25 mouse cellular contexts compared by ENCODE assay signal in the genomic region with DNA sequence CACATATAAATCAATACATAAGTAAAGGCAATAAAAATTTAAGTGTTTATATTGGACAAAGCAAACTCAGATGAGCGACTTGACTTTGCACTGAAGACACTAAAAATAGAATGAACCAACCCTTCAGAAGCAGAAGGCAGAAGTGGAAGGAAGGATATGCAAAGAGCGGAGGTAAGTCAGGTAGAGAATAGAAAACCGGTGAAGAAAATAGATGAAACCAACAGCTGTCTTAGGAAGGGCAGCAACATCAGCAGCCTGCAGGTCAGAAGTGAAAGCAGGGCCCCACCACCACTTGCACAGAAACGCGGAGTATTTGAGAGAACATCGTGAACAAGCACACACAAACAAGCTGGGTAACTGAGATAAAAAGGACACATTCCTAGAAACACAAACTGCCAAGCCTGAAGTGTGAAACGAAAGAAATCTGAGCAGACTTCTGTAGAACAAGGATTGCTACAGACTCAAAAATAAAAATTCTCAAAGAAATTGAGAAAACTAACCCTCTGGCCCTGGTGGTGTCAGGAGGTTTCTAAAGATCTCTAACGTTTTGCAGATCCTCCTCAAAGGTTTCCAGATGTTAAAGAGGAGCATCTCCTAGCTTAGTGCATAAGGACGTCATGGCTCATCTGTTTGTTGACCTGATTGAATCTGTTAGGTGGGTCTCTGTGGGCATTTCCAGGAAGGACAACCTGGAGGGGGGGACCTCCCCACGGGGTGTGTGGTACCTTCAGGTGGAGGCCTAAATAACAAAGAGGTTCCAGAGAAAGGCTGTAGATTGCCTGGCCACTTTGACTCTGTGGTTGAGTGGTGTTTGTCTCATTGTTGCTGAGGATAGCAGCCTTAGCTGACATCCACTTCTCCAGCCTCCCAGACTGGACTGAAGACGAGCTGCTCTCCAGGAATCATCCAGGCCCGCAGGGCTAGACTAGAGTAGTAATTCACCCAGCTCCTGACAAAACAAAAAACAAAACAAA.
A peak's percentile ranks its signal among the peaks of the same experiment; 100 is the strongest.
DNase-seq lines count a peak whose midpoint lies in the region; ATAC-seq and TF ChIP-seq lines count a peak whose summit lies in the region.
"Had no signal": no experiment of that assay in that cellular context is flagged by ENCODE, and none has a peak within 500 bp of the region (broad histone marks: within the 10 kb centered on the region; RNA-seq: fewer than 3 reads in every experiment).

No protein-coding gene starts in this region.

- peak overlapping the region; percentile 35 for H3K9ac ChIP-seq in CH12.LX (ENCODE audit: insufficient read depth, low read depth)
- H3K9ac ChIP-seq: forebrain, embryonic 13.5 days; hindbrain, embryonic 12.5 days; liver, embryonic 15.5 days; stomach, embryonic 15.5 days had no signal

- H3K4me3 ChIP-seq in CH12.LX (replicated peaks in 1 of 3; ENCODE audit: low read depth in 2 of 3, low read length in 2 of 3, poor library complexity in 1 of 3): no peak overlapping the region
- H3K4me3 ChIP-seq: forebrain, embryonic 13.5 days; heart, embryonic 10.5 days; hindbrain, embryonic 12.5 days; liver, embryonic 15.5 days; stomach, embryonic 15.5 days had no signal

- in situ Hi-C loops in CH12.LX (cut with MboI; ENCODE audit: low pct_ligation_motif_present, low pct_unique_long_range_greater_than_20kb, low sequenced_read_pairs): no loop called here

- peaks cover 50 to 92% of the 10 kb centered on the region in 2 experiments for H3K4me1 ChIP-seq in CH12.LX (ENCODE audit: control insufficient read depth in 1 of 2, insufficient read depth in 2 of 2)
- H3K4me1 ChIP-seq: hindbrain, embryonic 12.5 days; liver, embryonic 15.5 days; stomach, embryonic 15.5 days had no signal

- H3K9me3 ChIP-seq in CH12.LX (replicated peaks; ENCODE audit: low read length): no peaks in the 10 kb centered on the region
- H3K9me3 ChIP-seq: forebrain, embryonic 13.5 days; heart, embryonic 10.5 days; hindbrain, embryonic 12.5 days; liver, embryonic 15.5 days; stomach, embryonic 15.5 days had no signal

- ATAC-seq in neutrophil, adult 5-6 weeks (ENCODE audit: extremely low read depth, insufficient number of reproducible peaks, low FRiP score, poor library complexity, severe bottlenecking): peak; percentile 13; the same call in 1 of the 2 replicates
- ATAC-seq: forebrain, embryonic 13.5 days; intestine, postnatal 0 days had no signal

- H3K27ac ChIP-seq in CH12.LX (ENCODE audit: insufficient read depth, low read depth): peak overlapping the region; percentile 87
- H3K27ac ChIP-seq: forebrain, embryonic 13.5 days; heart, embryonic 10.5 days; hindbrain, embryonic 12.5 days; liver, embryonic 15.5 days; stomach, embryonic 15.5 days had no signal

- no peaks in the 10 kb centered on the region for H3K79me2 ChIP-seq in CH12.LX (replicated peaks; ENCODE audit: control insufficient read depth, extremely low read depth, insufficient read depth, poor library complexity, severe bottlenecking)

- no peak for TF ChIP-seq CTCF in CH12.LX (conservative IDR thresholded peaks at IDR 0.05 in 1 of 2, IDR thresholded peaks at IDR 0.05 in 1 of 2; ENCODE audit: low read depth in 2 of 2, low read length in 2 of 2)

- H3K27me3 ChIP-seq in CH12.LX (replicated peaks): no peaks in the 10 kb centered on the region
- H3K27me3 ChIP-seq: forebrain, embryonic 13.5 days; hindbrain, embryonic 12.5 days; liver, embryonic 15.5 days; stomach, embryonic 15.5 days had no signal

- peak overlapping the region; percentile 92 for H3K4me2 ChIP-seq in CH12.LX (ENCODE audit: insufficient read depth, low read depth, poor library complexity, severe bottlenecking)
- H3K4me2 ChIP-seq: forebrain, embryonic 13.5 days; hindbrain, embryonic 12.5 days; liver, embryonic 15.5 days; midbrain, embryonic 11.5 days; stomach, embryonic 15.5 days had no signal

- TF ChIP-seq EP300 in CH12.LX (IDR thresholded peaks at IDR 0.05; ENCODE audit: low read length): peak; percentile 95

- intact Hi-C loops in left cerebral cortex, postnatal 14 days (cut with DNase I): no loop called here

- peak; percentile 10 for DNase-seq in lung, postnatal 36 days
- no peak for DNase-seq in lung, postnatal 10 days
- peak; percentile 71 for DNase-seq in A20 (ENCODE audit: low read depth, low spot score)
- peak; percentile 82 for DNase-seq in CH12.LX (ENCODE audit: extremely low read depth)
- DNase-seq in layer of hippocampus, postnatal 36 days: no peak
- no peak for DNase-seq in left cerebral cortex, postnatal 14 days (ENCODE audit: low spot score in 2 of 2)
- DNase-seq: adrenal gland, adult 8-10 months; cerebellum, adult 11 months; cerebellum, adult 9-10 months; cerebellum, postnatal 36 days; gastrocnemius, postnatal 10 days; heart, postnatal 36 days; kidney, adult 9 months; kidney, postnatal 10 days; liver; retina, postnatal 1 day; right cerebral cortex, postnatal 14 days had no signal

- no peak; the same call in 1 of the 2 replicates for TF ChIP-seq POLR2A in CH12.LX (IDR thresholded peaks at IDR 0.05; ENCODE audit: low read depth, low read length)

- no peaks in the 10 kb centered on the region for H3K36me3 ChIP-seq in CH12.LX (replicated peaks in 1 of 2; ENCODE audit: control insufficient read depth in 1 of 2, insufficient read depth in 1 of 2, low read length in 1 of 2)
- H3K36me3 ChIP-seq: heart, embryonic 10.5 days; hindbrain, embryonic 12.5 days; liver, embryonic 15.5 days; stomach, embryonic 15.5 days had no signal

- peak; percentile 23 for TF ChIP-seq RAD21 in CH12.LX (IDR thresholded peaks at IDR 0.05; ENCODE audit: low read depth, low read length)

- dilution Hi-C loops in CH12.LX (cut with MboI; ENCODE audit: extremely low pct_ligation_motif_present, extremely low pct_unique_long_range_greater_than_20kb, low sequenced_read_pairs): no loop called here

TF ChIP-seq in CH12.LX, 34 proteins besides CTCF, POLR2A, EP300 and RAD21:
- TF ChIP-seq PAX5 (IDR thresholded peaks at IDR 0.05; ENCODE audit: low read length): no peak
- TF ChIP-seq MEF2A (IDR thresholded peaks at IDR 0.05; ENCODE audit: borderline replicate concordance, low read depth, low read length): peak; percentile 98
- TF ChIP-seq E2F4 (IDR thresholded peaks at IDR 0.05; ENCODE audit: insufficient replicate concordance, low read depth, low read length): no peak
- no peak for TF ChIP-seq ZKSCAN1 (IDR thresholded peaks at IDR 0.05; ENCODE audit: borderline replicate concordance, low read depth, low read length)
- TF ChIP-seq JUN (IDR thresholded peaks at IDR 0.05; ENCODE audit: insufficient read depth, low read depth, low read length): peak; percentile 8; the same call in 1 of the 2 replicates
- no peak for TF ChIP-seq UBTF (IDR thresholded peaks at IDR 0.05; ENCODE audit: low read depth, low read length)
- no peak for TF ChIP-seq USF1 (IDR thresholded peaks at IDR 0.05; ENCODE audit: low read depth, low read length)
- peak; percentile 73 for TF ChIP-seq RCOR1 (conservative IDR thresholded peaks at IDR 0.05; ENCODE audit: low read depth, low read length)
- peak; percentile 60; the same call in 1 of the 2 replicates for TF ChIP-seq MAX (IDR thresholded peaks at IDR 0.05; ENCODE audit: low read length)
- TF ChIP-seq ZC3H11A (IDR thresholded peaks at IDR 0.05; ENCODE audit: low read depth, low read length): no peak
- peak; percentile 91 for TF ChIP-seq BHLHE40 (IDR thresholded peaks at IDR 0.05; ENCODE audit: low read depth, low read length)
- TF ChIP-seq MAFK (IDR thresholded peaks at IDR 0.05; ENCODE audit: insufficient replicate concordance, low read length): peak; percentile 85
- TF ChIP-seq ETS1 (conservative IDR thresholded peaks at IDR 0.05; ENCODE audit: low read depth, low read length): peak; percentile 92
- TF ChIP-seq SMC3 (IDR thresholded peaks at IDR 0.05; ENCODE audit: low read depth, low read length): peak; percentile 29
- TF ChIP-seq ZNF384 (IDR thresholded peaks at IDR 0.05; ENCODE audit: low read depth, low read length): 0 out of 2 replicates have a peak, but pooled peaks have one; percentile 25
- peak; percentile 31 for TF ChIP-seq HCFC1 (IDR thresholded peaks at IDR 0.05; ENCODE audit: low read depth, low read length)
- no peak for TF ChIP-seq POLR2AphosphoS2 (IDR thresholded peaks at IDR 0.05; ENCODE audit: low read depth, low read length)
- TF ChIP-seq IRF4 (IDR thresholded peaks at IDR 0.05; ENCODE audit: low read depth, low read length): peak; percentile 93
- no peak for TF ChIP-seq GABPA (IDR thresholded peaks at IDR 0.05; ENCODE audit: insufficient replicate concordance, low read depth, low read length)
- no peak for TF ChIP-seq KAT2A (IDR thresholded peaks at IDR 0.05; ENCODE audit: insufficient replicate concordance, low read length)
- TF ChIP-seq MAZ (IDR thresholded peaks at IDR 0.05; ENCODE audit: low read depth, low read length): peak; percentile 44; the same call in 1 of the 2 replicates
- no peak for TF ChIP-seq NRF1 (IDR thresholded peaks at IDR 0.05; ENCODE audit: low read depth, low read length)
- 0 out of 2 replicates have a peak, but pooled peaks have one; percentile 41 for TF ChIP-seq ZMIZ1 (IDR thresholded peaks at IDR 0.05; ENCODE audit: low read depth, low read length)
- TF ChIP-seq ELF1 (IDR thresholded peaks at IDR 0.05; ENCODE audit: low read depth, low read length): 0 out of 2 replicates have a peak, but pooled peaks have one; percentile 16
- peak; percentile 54; the same call in 1 of the 2 replicates for TF ChIP-seq CHD2 (IDR thresholded peaks at IDR 0.05; ENCODE audit: low read length)
- TF ChIP-seq NELFE (IDR thresholded peaks at IDR 0.05; ENCODE audit: low read depth, low read length): peak; percentile 36; the same call in 1 of the 2 replicates
- TF ChIP-seq TCF12 (IDR thresholded peaks at IDR 0.05; ENCODE audit: low read depth, low read length): peak; percentile 94
- 0 out of 2 replicates have a peak, but pooled peaks have one; percentile 38 for TF ChIP-seq TBP (conservative IDR thresholded peaks at IDR 0.05; ENCODE audit: low read depth, low read length)
- TF ChIP-seq MXI1 (IDR thresholded peaks at IDR 0.05; ENCODE audit: low read depth, low read length): peak; percentile 62
- no peak for TF ChIP-seq USF2 (conservative IDR thresholded peaks at IDR 0.05; ENCODE audit: low read depth, low read length)
- TF ChIP-seq CHD1 (IDR thresholded peaks at IDR 0.05; ENCODE audit: low read depth, low read length): peak; percentile 89
- peak; percentile 16; the same call in 1 of the 2 replicates for TF ChIP-seq SIN3A (IDR thresholded peaks at IDR 0.05; ENCODE audit: low read length)
- TF ChIP-seq MYC (IDR thresholded peaks at IDR 0.05; ENCODE audit: low read depth, low read length): peak; percentile 17; the same call in 1 of the 2 replicates
- TF ChIP-seq JUND (conservative IDR thresholded peaks at IDR 0.05; ENCODE audit: low read depth, low read length): peak; percentile 40; the same call in 1 of the 2 replicates
TF ChIP-seq in CH12.LX: peak in this region for 23.

Comparison
In these comparisons a context has a peak if more than half of its experiments do, and no peak if none do; other contexts are left out.
1. DNase-seq: peak in lung, postnatal 36 days (single experiment), A20 (single experiment) and CH12.LX (single experiment); none in lung, postnatal 10 days (single experiment), layer of hippocampus, postnatal 36 days (0 of 2) and left cerebral cortex, postnatal 14 days (0 of 2).